Mouse (Mus musculus) liver (tissue): ENCODE results near the gene Acvr1b.

Experiments
- DNase-seq: peaks from one replicate; pipeline ENCODE4 v3.0.0-alpha.2; 2020; ENCODE audit warnings: mixed read lengths

Acvr1b gene

GRCm38 (mm10) chr15:101233183-101233582 is 59.3 kb downstream of the Acvr1b start:
- no peak for DNase-seq

DNA sequence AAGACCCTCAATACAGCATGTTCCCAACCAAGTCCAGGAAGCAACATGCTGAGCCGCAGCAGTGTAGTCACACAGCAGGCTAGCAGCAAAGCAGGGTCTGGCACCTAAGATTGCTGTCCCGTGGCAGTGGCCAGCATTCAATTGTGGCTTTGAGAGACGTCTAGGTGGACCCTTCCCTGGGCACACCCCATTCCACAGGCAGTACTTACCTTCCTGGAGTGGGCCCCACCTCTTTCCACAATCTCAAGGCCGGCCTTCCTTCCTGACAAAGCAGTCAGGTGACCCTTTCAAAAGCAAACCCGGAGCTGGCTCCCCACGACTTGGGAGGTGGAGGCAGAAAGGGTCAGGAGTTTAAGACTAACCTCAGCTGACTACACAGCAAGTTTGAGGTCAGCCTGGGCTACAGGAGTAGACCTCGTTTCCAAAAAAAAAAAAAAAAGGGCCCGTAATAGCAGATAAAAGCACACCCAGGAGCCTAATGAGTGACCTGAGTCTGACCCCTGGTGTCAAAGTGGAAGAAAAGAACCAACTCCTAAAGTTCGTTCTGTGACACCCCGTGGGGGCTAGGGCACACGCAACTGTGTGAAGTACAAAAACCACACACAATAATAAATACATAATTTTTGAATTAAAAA is 59.9 kb downstream of the Acvr1b start:
- no peak for DNase-seq

- DNase-seq: no peak
Observed at GRCm38 (mm10) chr15:101234611-101235341, 60.9 kb downstream of the Acvr1b start.

- DNase-seq: no peak
Observed at GRCm38 (mm10) chr15:101235342-101235698, 61.5 kb downstream of the Acvr1b start.

DNA sequence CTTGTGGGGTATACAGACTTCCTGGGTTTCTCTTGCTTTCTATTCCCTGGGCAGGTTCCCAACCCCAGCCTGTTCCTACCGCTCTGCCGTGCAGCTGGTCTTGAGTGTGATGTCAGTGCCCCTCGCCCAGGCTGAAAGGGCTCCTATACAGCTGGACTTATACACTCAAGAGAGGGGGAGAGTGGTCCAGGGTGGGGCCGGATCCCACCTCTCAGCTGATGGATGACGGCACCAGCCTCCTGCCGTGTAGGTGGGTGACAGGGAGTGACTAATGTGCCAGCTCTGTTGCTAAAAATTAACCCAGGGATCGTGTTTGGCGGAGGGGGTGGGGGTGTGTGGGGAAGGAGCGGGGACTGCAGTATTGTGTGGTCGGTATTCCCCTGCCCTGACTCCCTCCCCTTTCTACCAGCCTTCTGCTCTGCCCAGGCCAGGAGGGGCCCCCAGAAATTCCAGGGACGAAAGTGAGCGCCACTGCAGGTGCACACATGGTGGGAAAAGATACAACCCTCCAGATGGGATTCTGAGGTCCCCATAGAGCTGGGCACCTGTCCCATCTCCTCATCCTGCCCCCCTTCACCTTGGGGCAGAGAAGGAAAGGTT is 62.0 kb downstream of the Acvr1b start:
- no peak for DNase-seq

DNA sequence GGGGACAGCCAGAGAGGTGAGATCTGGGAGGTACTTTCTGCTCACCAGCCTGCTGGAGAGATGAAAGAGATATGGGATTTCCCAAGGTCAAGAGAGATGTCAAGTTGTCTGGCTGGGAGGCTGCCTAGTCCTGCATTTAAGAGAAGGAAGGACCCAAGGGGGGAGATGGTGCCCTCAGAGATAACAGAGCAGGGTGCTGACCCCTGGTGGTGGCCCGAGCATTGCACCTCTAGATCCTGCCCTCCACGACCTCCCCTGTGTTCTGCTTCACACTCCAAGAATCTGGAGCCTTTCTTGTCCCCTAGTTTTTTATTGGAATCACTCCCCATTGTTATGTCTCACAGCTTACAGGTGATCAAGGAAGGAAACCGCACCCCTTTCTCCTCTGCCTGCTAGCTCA is 63.0 kb downstream of the Acvr1b start:
- peak; percentile 47 for DNase-seq

DNA sequence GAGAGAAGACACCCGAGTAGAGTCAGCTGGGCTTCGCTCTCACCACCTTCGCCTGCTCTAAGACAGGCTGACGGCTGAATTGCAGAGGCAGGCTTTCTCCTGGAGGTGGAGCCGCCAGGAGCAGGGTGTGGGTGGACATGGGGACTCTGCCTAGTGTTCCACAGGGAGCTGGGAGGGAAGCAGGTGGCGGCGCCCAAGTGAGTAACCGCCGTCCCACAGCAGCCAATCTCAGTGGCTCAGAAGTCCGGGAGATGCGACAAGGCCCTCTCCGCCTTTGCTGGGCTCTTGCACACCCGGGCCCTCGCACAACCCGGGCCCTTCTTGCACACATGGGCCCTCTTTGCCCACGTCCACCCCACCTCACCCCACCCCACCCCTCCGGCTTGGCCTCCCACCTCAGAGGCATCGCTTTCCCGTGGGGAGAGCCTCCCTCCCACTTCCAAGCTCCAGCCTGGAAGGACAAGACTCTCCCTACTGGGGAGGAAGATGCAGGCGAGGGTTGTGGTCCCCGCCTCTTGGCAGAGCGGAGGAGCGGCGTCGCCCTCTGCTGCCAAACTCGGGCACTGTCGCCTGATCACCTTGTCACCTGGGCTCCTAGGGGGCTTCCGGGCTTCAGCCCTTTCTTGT is 65.1 kb downstream of the Acvr1b start:
- peak; percentile 40 for DNase-seq

DNA sequence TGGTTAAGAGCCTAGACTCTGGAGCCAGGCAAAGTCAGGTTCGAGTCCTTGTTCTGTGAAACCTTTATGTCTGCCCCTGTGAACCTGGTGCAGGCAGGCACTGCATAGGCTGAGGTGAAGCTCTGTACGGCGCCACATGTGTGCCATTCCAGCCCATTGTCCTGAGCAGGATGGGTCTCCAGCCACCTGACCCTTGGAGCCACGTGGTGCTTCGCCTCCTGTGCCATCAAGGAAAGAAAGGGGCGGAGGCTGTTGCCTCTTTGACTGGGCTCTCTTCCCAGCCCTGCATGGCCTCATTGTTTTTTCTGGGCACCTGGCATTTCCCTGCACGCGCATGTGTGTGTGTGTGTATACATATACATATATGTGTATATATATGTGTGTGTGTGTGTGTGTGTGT is 66.0 kb downstream of the Acvr1b start:
- DNase-seq: no peak

GRCm38 (mm10) chr15:101240799-101241204 is 66.9 kb downstream of the Acvr1b start:
- DNase-seq: peak; percentile 77

- DNase-seq: no peak
Observed at GRCm38 (mm10) chr15:101241236-101241635, 67.4 kb downstream of the Acvr1b start.

GRCm38 (mm10) chr15:101241853-101242252 is 68.0 kb downstream of the Acvr1b start:
- DNase-seq: no peak

DNA sequence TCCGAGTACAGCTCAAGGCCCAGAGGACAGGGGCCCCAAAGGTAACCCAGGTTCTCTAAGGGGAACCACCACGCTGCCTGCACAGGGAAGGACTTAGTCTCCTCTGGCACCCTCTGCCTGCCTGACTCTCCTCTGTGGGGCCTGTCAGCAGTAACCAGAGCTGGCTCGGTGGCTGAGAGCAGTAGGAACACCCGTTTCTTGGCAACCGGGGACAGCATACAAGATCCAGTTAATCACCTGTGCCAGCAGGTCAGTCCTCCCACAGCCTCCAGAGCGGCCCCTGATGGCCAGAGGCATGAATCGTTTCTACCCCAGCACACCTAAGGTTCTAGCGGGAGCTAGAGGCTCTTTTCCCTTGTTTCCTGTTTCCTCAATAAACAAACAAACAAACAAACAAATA is 68.8 kb downstream of the Acvr1b start:
- DNase-seq: no peak

DNA sequence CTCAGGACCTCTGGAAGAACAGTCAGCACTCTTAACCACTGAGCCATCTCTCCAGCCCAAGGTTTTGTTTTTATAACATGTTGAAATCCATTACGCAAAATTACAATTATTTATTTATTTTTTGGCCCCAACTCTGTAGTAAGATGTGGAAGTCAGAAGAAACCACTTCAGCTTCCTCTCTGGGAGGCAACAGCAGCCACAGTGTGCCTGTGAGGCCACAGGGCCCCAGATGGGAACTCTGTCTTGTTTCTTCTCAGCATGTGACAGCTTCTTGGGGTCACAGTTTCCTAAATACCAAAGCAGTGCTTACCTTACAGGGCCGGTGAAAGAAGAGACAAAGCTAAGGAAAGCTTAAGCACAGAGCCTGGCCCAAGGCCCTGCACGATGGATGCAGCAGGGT is 70.1 kb downstream of the Acvr1b start:
- no peak for DNase-seq

- peak; percentile 92 for DNase-seq
Observed at GRCm38 (mm10) chr15:101246231-101247154, 72.6 kb downstream of the Acvr1b start.

DNA sequence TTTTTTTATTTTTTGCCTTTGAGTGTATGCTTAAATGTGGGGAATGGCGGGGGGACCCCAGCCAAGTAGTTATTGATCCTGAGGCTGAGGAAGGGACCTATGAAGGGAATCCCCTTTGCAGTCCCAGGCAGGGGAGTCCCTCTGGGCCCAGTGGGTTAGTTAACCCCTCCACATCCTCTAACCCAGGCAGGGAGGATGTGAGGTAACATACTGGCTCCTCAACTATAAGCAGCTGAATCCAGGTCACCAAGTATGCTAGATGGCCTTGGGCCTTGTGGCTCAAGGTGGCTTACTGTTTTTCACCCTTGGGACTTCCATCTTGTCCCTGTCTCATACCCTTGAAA is 73.3 kb downstream of the Acvr1b start:
- DNase-seq: no peak

GRCm38 (mm10) chr15:101248029-101248710 is 74.3 kb downstream of the Acvr1b start:
- DNase-seq: peak; percentile 17

DNA sequence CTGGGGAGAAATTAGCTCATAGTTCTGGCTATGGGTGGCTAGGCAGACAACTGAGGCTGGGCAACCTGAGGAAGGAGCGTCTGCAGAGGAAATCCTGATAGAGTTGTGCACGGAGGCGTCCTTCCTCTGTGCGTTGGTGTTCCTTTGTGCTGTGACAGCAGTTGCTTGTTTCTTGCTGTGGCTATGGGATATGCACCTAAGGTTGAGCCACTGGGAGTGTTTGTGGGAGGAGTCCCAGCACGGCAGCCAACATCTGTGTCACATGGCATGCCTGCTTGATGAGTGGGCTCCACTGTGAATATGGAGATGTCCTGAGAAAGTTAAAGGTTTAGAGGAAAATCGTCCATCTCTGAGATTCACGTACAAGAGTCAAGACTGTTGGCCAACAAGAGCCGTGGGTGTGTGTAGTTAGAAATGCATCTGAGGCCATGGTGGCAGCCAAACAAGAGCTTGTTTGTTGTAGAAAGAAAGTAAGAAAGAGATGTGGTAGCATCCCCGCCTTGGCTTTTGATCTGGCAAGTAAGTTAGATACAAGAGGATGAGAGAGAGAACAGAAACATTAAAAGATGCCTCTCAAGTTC is 76.4 kb downstream of the Acvr1b start:
- no peak for DNase-seq

DNA sequence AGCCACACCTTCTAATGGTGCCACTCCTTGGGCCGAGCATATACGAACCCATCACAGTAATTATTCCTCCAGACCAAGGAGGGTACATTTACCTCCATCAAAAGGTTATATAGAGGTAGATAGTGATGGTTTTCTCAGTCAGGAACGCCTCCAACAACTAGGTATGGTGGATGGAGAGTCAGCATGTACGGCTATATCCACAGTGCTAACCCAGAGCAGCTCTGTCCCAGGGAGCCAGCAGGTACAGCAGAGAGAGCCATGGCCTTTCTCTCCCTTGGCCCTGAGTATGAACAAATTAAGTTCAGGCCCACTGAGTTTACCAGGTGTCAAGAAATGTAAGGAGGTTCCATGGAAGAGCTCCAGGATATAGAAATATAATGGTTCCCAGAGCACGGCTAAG is 78.1 kb downstream of the Acvr1b start:
- DNase-seq: no peak

GRCm38 (mm10) chr15:101252614-101253013 is 78.7 kb downstream of the Acvr1b start:
- DNase-seq: no peak

DNA sequence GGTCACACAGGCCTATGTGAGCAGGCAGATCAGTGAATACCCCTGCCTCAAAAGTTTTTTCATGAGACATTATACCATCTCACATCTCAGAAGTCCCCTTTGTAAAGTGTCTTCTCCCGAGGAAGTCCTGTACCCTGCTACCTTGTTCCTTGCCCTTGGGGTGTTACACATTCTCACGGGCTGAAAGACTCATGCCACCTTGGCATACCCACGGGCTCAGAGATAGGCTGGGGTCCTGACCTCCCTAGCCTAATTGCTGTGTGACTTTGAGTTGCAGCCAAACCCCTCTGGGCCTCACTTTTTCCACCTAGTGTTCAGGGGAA is 79.7 kb downstream of the Acvr1b start:
- no peak for DNase-seq

DNA sequence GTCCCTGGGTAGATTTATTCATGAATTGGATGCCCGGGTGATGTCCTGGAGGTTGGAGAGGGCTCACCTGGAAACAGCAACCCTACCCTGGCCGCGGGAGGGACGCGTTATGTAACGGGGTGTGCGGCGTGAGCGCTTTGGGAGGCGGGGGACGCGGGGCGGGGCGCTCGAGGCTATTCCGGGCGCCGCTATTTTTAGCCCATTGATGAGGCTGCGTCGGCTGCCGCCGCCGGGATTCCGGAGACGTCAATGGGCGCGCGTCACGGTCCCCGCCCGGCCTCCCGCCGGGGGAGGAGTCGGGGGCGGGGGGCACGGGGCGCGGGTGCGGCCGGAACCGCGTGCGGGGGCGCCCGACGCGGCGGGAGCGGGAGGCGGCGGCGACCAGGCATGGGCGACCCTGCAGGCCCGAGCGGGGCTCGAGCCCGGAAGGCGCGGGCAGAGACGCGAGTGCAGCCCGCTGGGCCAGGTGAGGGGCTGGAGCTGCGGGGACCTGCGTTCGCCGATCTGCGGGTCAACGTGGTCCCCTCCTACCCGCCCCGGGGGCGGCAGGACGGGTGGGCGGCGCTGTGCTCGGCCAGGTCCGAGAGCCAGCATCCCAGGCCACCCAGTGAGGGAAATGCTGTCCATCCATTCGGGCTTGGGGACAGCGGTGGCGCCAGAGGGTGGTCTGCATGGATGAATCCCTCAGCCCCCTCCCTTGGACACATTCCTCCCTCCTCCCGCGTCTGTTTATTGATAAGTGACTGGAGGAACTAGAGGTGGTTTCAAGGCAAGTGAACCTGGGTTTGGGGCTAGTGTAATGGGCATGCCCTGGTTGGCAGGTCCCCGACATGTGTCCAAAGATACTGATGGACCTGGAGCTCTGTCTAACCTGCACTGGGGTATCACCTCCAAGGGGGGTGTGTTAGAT is 80.3 kb downstream of the Acvr1b start, which contains the start of gene Nr4a1:
Nr4a1 (plus strand) TSS at position 384 of the 910 bp plus-strand sequence.
- peak; percentile 62 for DNase-seq
